Mouse (Mus musculus) liver, embryonic 14.5 days (tissue): ENCODE measurements around the gene Ap2a2.

Source experiments
- CTCF ChIP-seq: IDR thresholded peaks from 2 replicates; pipeline ENCODE4 v1.5.1; 2016; ENCODE audit warnings: antibody characterized with exemption, low read depth, control low read depth
- EP300 ChIP-seq: IDR thresholded peaks from 2 replicates; pipeline ENCODE4 v1.6.1; 2016; ENCODE audit warnings: antibody characterized with exemption, low read depth

DNA sequence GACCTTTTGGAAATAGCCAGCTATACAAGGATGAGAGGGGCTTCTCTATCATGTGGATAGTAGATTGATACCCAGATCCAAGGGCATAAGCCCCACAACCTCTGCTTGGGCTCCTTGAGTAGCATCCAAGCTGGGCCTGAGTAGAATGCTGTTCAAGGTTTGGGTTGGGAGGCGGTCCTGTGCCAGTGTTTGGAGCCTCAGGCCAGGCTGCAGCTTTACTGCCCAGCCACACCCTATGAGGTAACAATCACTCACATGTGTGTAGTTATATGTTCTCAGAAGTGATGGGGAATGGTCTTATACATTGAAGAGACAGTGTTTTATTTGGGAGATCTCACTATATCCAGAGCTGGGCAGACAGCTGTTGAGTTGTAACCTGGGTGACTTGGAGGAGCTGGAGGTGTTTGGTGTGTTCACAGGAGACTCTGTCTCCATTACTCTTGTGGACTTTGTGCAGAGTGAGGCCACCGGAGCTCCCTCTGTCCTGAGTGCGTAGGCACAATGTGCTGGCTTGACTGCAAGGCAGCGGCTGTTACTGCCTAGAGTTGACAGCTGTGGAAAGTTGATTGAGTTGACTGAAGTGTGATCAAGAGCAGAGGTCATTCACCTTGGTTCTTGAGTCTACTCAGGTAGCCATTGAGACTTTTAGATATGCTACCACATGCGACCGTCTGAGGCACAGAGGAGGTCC is 63.3 kb downstream of the Ap2a2 start:
- TF ChIP-seq EP300: no peak
- TF ChIP-seq CTCF: no peak
